Mouse (Mus musculus): ENCODE measurements around the gene Pon3.
"Not testable (repeated sequence)": the region's sequence is repeated elsewhere in the genome, so short reads cannot be mapped to it uniquely, and the experiment has no call there.

Gene Pon3

GRCm38 (mm10) chr6:5254869-5255268, 1.2 kb downstream of the Pon3 start:
- DNase-seq (ENCODE audit: low read depth, low spot score): no peak

- no peak for DNase-seq (ENCODE audit: low read depth, low spot score)
These were observed 10.2 kb downstream of the Pon3 start for GRCm38 (mm10) chr6:5245926-5246325.

DNA sequence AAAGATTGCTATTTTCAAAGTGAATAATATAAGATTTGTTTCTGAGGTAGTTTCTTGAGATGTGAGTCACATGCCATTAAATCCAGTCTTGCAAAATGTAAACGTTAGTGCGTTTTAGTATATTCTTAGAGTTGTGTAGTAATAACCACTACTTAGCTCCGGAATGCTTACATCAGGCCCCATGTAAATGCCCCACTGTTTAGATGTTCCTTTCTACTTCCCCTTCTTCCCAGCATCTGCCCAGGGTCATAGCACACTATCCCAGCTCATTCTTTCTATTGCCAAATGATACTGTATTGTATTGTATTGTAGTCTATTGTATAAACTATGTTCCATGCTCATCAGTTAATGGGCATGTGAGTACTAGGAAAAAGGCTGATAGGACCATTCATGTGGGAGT, 17.3 kb downstream of the Pon3 start:
- no peak for DNase-seq (ENCODE audit: low read depth, low spot score)

DNA sequence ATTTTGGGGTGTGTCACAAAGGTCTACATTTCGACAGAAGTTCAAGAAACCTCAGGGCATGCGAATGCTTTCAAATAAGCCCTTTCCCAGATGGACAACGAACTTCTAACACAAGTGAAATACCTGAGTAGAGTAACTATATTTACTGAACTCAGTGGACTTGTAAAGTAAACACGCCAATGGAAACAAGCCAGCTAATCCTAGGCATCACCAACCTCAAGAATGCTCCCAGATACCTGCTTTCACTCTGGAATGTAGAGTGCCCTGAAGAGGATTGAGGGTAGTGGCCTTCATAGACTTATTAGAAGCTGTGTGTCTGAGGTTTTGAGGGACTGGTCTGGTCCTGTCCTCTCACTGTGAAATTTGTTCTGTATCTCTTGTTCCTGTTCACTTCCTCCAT, 18.6 kb downstream of the Pon3 start:
- no peak for DNase-seq (ENCODE audit: low read depth, low spot score)

- DNase-seq (ENCODE audit: low read depth, low spot score): no peak
These were observed 19.2 kb downstream of the Pon3 start for GRCm38 (mm10) chr6:5236843-5237371.

DNA sequence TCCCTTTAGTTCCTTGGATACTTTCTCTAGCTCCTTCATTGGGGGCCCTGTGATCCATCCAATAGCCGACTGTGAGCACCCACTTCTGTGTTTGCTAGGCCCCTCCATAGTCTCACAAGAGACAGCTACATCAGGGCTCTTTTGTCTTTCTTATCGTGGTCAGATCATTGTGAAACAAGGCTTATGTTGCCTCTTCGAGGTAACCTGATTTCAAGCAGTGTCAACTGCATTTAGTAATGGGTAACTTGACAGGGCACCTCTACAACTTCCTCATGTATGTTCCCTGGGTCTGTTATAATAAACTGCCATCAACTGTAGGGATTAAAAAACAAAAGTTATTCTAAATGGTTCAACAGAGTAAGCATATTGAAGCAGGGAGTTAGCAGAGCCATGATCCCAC, 21.5 kb downstream of the Pon3 start:
- no peak for DNase-seq (ENCODE audit: low read depth, low spot score)

- DNase-seq (ENCODE audit: low read depth, low spot score): no peak
These were observed 22.3 kb downstream of the Pon3 start for GRCm38 (mm10) chr6:5233812-5234211.

GRCm38 (mm10) chr6:5232022-5232421, 24.1 kb downstream of the Pon3 start:
- no peak for DNase-seq (ENCODE audit: low read depth, low spot score)

GRCm38 (mm10) chr6:5230261-5230660, 25.8 kb downstream of the Pon3 start:
- DNase-seq (ENCODE audit: low read depth, low spot score): no peak

GRCm38 (mm10) chr6:5223551-5223950, 32.5 kb downstream of the Pon3 start:
- DNase-seq (ENCODE audit: low read depth, low spot score): not testable (repeated sequence)

GRCm38 (mm10) chr6:5222080-5222479, 34.0 kb downstream of the Pon3 start:
- DNase-seq (ENCODE audit: low read depth, low spot score): no peak

GRCm38 (mm10) chr6:5218190-5218589, 37.9 kb downstream of the Pon3 start:
- no peak for DNase-seq (ENCODE audit: low read depth, low spot score)

DNA sequence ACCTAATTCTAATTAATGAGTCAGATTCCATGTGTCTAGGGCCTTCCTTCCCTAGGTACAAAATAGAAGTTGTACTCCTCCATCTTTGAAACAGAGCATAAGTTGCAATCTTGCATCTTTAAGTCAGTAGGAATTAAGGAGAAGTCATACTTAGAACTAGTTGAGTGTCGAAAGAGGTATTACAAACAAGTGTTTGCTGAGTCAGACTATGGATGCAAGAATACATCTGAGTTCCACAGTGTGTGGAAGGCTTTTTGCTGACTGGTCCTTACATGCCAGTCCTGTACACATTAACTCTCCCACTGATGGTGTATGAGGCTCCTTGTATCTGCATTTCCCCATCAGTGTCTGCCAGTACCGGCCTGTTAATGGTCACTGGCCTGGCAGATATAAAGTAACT, 48.3 kb downstream of the Pon3 start:
- DNase-seq (ENCODE audit: low read depth, low spot score): no peak

DNA sequence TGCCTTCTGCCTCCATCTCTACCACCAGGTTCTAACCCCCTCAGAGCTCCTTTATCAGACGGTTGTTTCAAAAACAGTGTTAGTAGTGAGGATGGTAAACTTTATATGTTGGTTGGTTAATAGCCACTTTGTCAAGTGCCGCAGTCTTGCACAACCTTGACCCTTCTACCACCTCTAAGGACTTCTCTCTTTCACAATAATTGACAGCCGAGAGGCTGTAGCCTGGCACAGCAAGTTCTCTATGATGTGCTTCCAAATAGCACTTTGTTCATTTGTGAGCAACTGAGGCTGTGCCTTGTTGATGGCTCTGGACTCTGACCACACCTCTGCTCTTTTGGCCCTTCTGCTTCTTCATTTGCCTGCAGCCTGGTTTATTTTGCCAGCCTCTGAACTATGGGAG, 56.2 kb downstream of the Pon3 start:
- no peak for DNase-seq (ENCODE audit: low read depth, low spot score)

GRCm38 (mm10) chr6:5199376-5199905, 56.6 kb downstream of the Pon3 start:
- DNase-seq (ENCODE audit: low read depth, low spot score): no peak

- DNase-seq (ENCODE audit: low read depth, low spot score): no peak
These were observed 57.5 kb downstream of the Pon3 start for GRCm38 (mm10) chr6:5198590-5198989.

- no peak for DNase-seq (ENCODE audit: low read depth, low spot score)
These were observed 62.4 kb downstream of the Pon3 start, which contains the start of gene Pon1 for GRCm38 (mm10) chr6:5193693-5194092. TSS of gene Pon1 (minus strand) at chr6:5193946.

- no peak for DNase-seq (ENCODE audit: low read depth, low spot score)
These were observed 65.3 kb downstream of the Pon3 start for GRCm38 (mm10) chr6:5190761-5191160.

DNA sequence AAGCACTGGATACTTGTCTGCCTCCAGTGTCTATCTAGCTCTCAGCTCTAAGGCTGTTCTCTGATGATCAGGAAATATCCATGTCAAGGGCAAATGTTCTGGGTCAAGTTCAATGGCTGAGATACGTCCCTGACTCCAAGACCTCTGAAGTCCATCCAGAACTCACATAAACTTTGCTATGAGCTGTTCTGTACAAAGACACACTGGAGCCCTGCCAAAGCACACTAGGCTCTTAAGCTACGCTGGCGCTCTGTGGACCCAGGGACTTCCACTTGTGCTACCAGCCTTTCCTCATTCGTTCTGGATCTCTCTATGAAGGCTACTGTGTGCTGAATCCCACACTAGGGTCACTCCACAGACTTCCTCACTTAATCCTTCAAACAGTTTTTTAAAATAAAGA, 66.6 kb downstream of the Pon3 start:
- DNase-seq (ENCODE audit: low read depth, low spot score): no peak

- no peak for DNase-seq (ENCODE audit: low read depth, low spot score)
These were observed 67.1 kb downstream of the Pon3 start for GRCm38 (mm10) chr6:5188938-5189337.

GRCm38 (mm10) chr6:5188036-5188435, 68.0 kb downstream of the Pon3 start:
- DNase-seq (ENCODE audit: low read depth, low spot score): no peak

GRCm38 (mm10) chr6:5187586-5187985, 68.5 kb downstream of the Pon3 start:
- no peak for DNase-seq (ENCODE audit: low read depth, low spot score)

DNA sequence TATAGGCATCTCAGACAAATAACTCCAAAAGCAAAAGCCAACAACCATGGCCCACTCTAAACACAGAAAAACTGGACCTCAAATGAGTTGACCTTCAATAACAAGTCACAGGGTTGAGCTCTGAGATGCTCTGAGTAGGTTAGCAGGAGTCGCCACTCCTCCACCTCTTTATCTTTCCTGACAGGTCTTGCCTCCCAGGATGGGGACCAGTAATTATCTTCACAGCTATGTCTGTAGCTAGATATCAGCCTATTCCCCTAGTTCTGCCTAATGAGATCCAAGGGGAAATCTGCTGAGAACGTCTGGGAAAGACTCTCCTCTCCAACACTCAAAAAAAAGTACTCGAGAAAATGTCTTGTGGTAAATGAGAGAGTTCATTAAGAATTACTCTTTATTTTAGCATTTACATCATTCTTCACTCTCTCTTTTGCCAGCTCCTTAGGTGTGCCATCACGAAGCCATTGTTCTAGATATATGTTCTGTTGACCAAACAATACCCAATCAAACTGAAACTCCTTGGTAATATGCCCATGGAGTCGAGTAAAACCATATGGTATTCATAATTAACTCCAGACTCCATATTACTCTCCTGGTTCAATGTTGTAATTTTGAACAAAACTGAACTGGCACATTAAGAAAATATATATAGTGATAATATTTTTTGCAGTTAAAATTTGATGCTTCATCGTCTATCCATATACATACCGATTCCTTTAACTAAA, 69.7 kb downstream of the Pon3 start:
- no peak for DNase-seq (ENCODE audit: low read depth, low spot score)
